Mouse (Mus musculus): Measurements from ENCODE around the gene Nbea. TPM values are rescaled to one million over a fixed set of nuclear protein-coding genes. Genes with fewer than 3 reads are reported as not detected.

The Nbea gene
- polyA plus RNA-seq, 1 experiment from 2014 or later = 7.5 TPM

GRCm38 (mm10) chr3:55684892-55685291 lies 498.6 kb downstream of the Nbea start:
- Histone ChIP-seq H3K9ac (no peak overlapping the region), H3K9me3 (no peaks in the 10 kb centered on the region), H3K4me1 (peaks cover 18% of the 10 kb centered on the region), H3K27me3 (replicated peaks) (no peaks in the 10 kb centered on the region), H3K4me2 (no peak overlapping the region), H3K36me3 (0 out of 2 replicates have a peak, but pooled peaks cover 4% of the 10 kb centered on the region), H3K4me3 (no peak overlapping the region), H3K27ac (replicated peaks) (no peak overlapping the region)
- WGBS = 57% methylated on average over 4 of the region's 4 CpGs
- no peak for ATAC-seq (ENCODE audit: extremely low read depth, insufficient number of reproducible peaks, low FRiP score, low TSS enrichment)

GRCm38 (mm10) chr3:55677691-55678090 lies 505.8 kb downstream of the Nbea start:
- H3K4me1 ChIP-seq = peaks cover 33% of the 10 kb centered on the region
- H3K36me3 ChIP-seq = no peaks in the 10 kb centered on the region
- H3K4me2 ChIP-seq = no peak overlapping the region
- ATAC-seq (ENCODE audit: extremely low read depth, insufficient number of reproducible peaks, low FRiP score, low TSS enrichment) = no peak
- no peaks in the 10 kb centered on the region for H3K27me3 ChIP-seq (replicated peaks)
- no peak overlapping the region for H3K9ac ChIP-seq
- H3K27ac ChIP-seq (replicated peaks) = no peak overlapping the region
- H3K9me3 ChIP-seq = no peaks in the 10 kb centered on the region
- H3K4me3 ChIP-seq = no peak overlapping the region
- 34% methylated on average over 2 of the region's 2 CpGs for WGBS

- WGBS = 69% methylated on average over 7 of the region's 7 CpGs
Measured at GRCm38 (mm10) chr3:55674185-55674584, 509.3 kb downstream of the Nbea start.

GRCm38 (mm10) chr3:55667048-55667447 lies 516.5 kb downstream of the Nbea start:
- ATAC-seq (ENCODE audit: extremely low read depth, insufficient number of reproducible peaks, low FRiP score, low TSS enrichment) = no peak
- 85% methylated on average over 6 of the region's 6 CpGs for WGBS
- Histone ChIP-seq H3K27ac (replicated peaks) (no peak overlapping the region), H3K4me1 (0 out of 2 replicates have a peak, but pooled peaks cover 5% of the 10 kb centered on the region), H3K9ac (no peak overlapping the region), H3K4me3 (no peak overlapping the region), H3K9me3 (no peaks in the 10 kb centered on the region), H3K36me3 (no peaks in the 10 kb centered on the region), H3K4me2 (no peak overlapping the region), H3K27me3 (replicated peaks) (no peaks in the 10 kb centered on the region)

More at GRCm38 (mm10) chr3:55674185-55674584, 509.3 kb downstream of the Nbea start:
- Histone ChIP-seq H3K27me3 (replicated peaks) (no peaks in the 10 kb centered on the region), H3K4me2 (no peak overlapping the region), H3K9ac (no peak overlapping the region), H3K4me3 (no peak overlapping the region), H3K9me3 (no peaks in the 10 kb centered on the region), H3K4me1 (peaks cover 33% of the 10 kb centered on the region), H3K36me3 (no peaks in the 10 kb centered on the region), H3K27ac (replicated peaks) (no peak overlapping the region)
- ATAC-seq (ENCODE audit: extremely low read depth, insufficient number of reproducible peaks, low FRiP score, low TSS enrichment) = no peak

- no peak for ATAC-seq (ENCODE audit: extremely low read depth, insufficient number of reproducible peaks, low FRiP score, low TSS enrichment)
- no peak overlapping the region for H3K4me2 ChIP-seq
- H3K36me3 ChIP-seq = no peaks in the 10 kb centered on the region
- no peaks in the 10 kb centered on the region for H3K9me3 ChIP-seq
- 0 out of 2 replicates have a peak, but pooled peaks cover 5% of the 10 kb centered on the region for H3K4me1 ChIP-seq
- no peaks in the 10 kb centered on the region for H3K27me3 ChIP-seq (replicated peaks)
- no peak overlapping the region for H3K4me3 ChIP-seq
- H3K9ac ChIP-seq = no peak overlapping the region
- no peak overlapping the region for H3K27ac ChIP-seq (replicated peaks)
- WGBS = 48% methylated on average over 5 of the region's 5 CpGs
Measured at GRCm38 (mm10) chr3:55665928-55666327, 517.6 kb downstream of the Nbea start.

GRCm38 (mm10) chr3:55664713-55665112 lies 518.8 kb downstream of the Nbea start:
- Histone ChIP-seq H3K4me3 (no peak overlapping the region), H3K9me3 (no peaks in the 10 kb centered on the region), H3K4me2 (no peak overlapping the region), H3K9ac (no peak overlapping the region), H3K27ac (replicated peaks) (no peak overlapping the region), H3K36me3 (no peaks in the 10 kb centered on the region), H3K27me3 (replicated peaks) (no peaks in the 10 kb centered on the region), H3K4me1 (0 out of 2 replicates have a peak, but pooled peaks cover 5% of the 10 kb centered on the region)
- whole genome bisulfite sequencing = 69% methylated on average over 3 of the region's 3 CpGs
- no peak for ATAC-seq (ENCODE audit: extremely low read depth, insufficient number of reproducible peaks, low FRiP score, low TSS enrichment)

- Histone ChIP-seq H3K4me2 (no peak overlapping the region), H3K4me1 (0 out of 2 replicates have a peak, but pooled peaks cover 5% of the 10 kb centered on the region), H3K27ac (replicated peaks) (no peak overlapping the region), H3K36me3 (no peaks in the 10 kb centered on the region), H3K9ac (no peak overlapping the region), H3K9me3 (no peaks in the 10 kb centered on the region), H3K27me3 (replicated peaks) (no peaks in the 10 kb centered on the region), H3K4me3 (no peak overlapping the region)
- 72% methylated on average over 8 of the region's 9 CpGs for WGBS
- ATAC-seq (ENCODE audit: extremely low read depth, insufficient number of reproducible peaks, low FRiP score, low TSS enrichment) = no peak
Measured at GRCm38 (mm10) chr3:55661678-55662445, 521.6 kb downstream of the Nbea start.

- Histone ChIP-seq H3K9ac (no peak overlapping the region), H3K36me3 (no peaks in the 10 kb centered on the region), H3K4me3 (no peak overlapping the region), H3K9me3 (no peaks in the 10 kb centered on the region), H3K27me3 (replicated peaks) (no peaks in the 10 kb centered on the region), H3K27ac (replicated peaks) (no peak overlapping the region), H3K4me1 (no peaks in the 10 kb centered on the region), H3K4me2 (no peak overlapping the region)
- whole genome bisulfite sequencing = 76% methylated on average over 10 of the region's 10 CpGs
- no peak for ATAC-seq (ENCODE audit: extremely low read depth, insufficient number of reproducible peaks, low FRiP score, low TSS enrichment)
Measured at GRCm38 (mm10) chr3:55660261-55660838, 523.2 kb downstream of the Nbea start.

- Histone ChIP-seq H3K36me3 (no peaks in the 10 kb centered on the region), H3K9ac (no peak overlapping the region), H3K4me3 (no peak overlapping the region), H3K4me1 (no peaks in the 10 kb centered on the region), H3K27me3 (replicated peaks) (no peaks in the 10 kb centered on the region), H3K9me3 (no peaks in the 10 kb centered on the region), H3K4me2 (no peak overlapping the region), H3K27ac (replicated peaks) (no peak overlapping the region)
- ATAC-seq (ENCODE audit: extremely low read depth, insufficient number of reproducible peaks, low FRiP score, low TSS enrichment) = no peak
- WGBS = 42% methylated on average over 7 of the region's 7 CpGs
Measured at GRCm38 (mm10) chr3:55659558-55660215, 523.8 kb downstream of the Nbea start.

- ATAC-seq (ENCODE audit: extremely low read depth, insufficient number of reproducible peaks, low FRiP score, low TSS enrichment) = no peak
- Histone ChIP-seq H3K27ac (replicated peaks) (no peak overlapping the region), H3K27me3 (replicated peaks) (no peaks in the 10 kb centered on the region), H3K36me3 (peaks cover under 1% of the 10 kb centered on the region; the same call in 1 of the 2 replicates), H3K4me2 (no peak overlapping the region), H3K4me1 (0 out of 2 replicates have a peak, but pooled peaks cover 12% of the 10 kb centered on the region), H3K9me3 (no peaks in the 10 kb centered on the region), H3K4me3 (no peak overlapping the region), H3K9ac (no peak overlapping the region)
- 75% methylated on average over 2 of the region's 2 CpGs for WGBS
Measured at GRCm38 (mm10) chr3:55652321-55652720, 531.2 kb downstream of the Nbea start.

- no peak for ATAC-seq (ENCODE audit: extremely low read depth, insufficient number of reproducible peaks, low FRiP score, low TSS enrichment)
- Histone ChIP-seq H3K9me3 (no peaks in the 10 kb centered on the region), H3K4me1 (0 out of 2 replicates have a peak, but pooled peaks cover 12% of the 10 kb centered on the region), H3K27ac (replicated peaks) (no peak overlapping the region), H3K4me3 (no peak overlapping the region), H3K9ac (no peak overlapping the region), H3K27me3 (replicated peaks) (no peaks in the 10 kb centered on the region), H3K36me3 (peaks cover 5% of the 10 kb centered on the region), H3K4me2 (no peak overlapping the region)
- WGBS = 73% methylated on average over 4 of the region's 4 CpGs
Measured at GRCm38 (mm10) chr3:55651877-55652276, 531.6 kb downstream of the Nbea start.
